Mouse (Mus musculus) urinary bladder, postnatal 25 days (tissue): Measurements from ENCODE around the gene Olfr586.

Experiments used
- DNase-seq: peaks from one replicate; pipeline ENCODE4 v3.0.0; 2022; ENCODE audit warnings: low spot score

The Olfr586 gene

DNA sequence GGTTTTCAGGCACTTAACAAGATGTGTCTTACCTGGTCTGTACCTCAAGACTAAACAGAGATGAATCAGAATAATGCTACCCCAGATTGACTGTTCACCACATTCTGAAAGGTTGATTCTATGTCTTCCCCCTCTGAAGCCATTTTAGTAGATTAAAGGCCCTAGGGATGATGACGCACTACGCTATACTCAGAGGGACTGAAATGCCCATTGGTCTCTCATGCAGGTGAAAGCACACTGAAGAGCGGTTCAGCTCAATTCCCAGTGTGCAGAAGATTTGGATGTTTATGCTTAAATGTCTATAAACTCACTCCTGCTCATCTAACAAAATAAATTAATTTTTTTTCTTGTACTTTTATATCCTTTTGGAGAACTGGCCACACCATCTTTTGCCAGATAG is at the start of gene Olfr586:
Olfr586 (minus strand) TSS at position 101 of the 400 bp plus-strand sequence.
- DNase-seq: no peak

DNA sequence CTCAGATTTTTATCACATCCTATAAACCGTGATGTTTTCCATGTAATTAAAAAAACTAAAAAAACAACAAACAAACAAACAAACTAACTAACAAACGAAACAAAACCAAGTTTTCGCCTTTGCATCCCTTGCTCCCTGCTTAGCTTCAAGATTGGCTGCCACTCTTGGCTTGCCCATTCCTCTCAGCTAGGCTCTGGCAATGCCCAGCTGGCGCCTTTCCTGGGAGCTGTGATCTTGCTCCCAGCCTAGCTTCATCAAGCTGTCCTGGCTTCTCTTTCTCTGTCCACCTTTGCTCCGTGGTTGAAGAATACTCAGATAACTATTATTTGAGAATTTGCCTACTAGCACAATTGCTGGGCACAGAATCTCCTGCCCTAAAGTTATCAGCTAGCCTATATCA is 44.3 kb upstream of the Olfr586 start:
- DNase-seq: no peak

DNA sequence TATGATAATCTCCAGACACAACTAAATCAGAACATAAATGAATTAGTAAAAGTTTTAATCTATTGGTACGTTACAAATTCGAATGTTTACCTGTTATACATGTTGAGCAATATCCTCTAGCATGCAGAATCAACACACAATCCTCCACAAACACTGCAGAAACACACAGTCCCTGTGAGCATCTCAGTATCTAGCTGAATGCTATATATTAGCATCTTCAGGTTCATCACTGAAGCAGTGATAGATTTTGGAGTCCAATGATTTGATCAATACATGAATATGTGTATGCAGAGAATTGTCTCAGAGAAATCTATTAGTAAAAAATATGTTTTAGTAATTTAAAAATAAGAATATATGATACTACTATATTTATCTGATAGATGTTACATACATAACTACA is 30.8 kb upstream of the Olfr586 start, which contains the start of gene Olfr589:
Olfr589 (minus strand) TSS at position 101 of the 400 bp plus-strand sequence.
- DNase-seq: no peak

DNA sequence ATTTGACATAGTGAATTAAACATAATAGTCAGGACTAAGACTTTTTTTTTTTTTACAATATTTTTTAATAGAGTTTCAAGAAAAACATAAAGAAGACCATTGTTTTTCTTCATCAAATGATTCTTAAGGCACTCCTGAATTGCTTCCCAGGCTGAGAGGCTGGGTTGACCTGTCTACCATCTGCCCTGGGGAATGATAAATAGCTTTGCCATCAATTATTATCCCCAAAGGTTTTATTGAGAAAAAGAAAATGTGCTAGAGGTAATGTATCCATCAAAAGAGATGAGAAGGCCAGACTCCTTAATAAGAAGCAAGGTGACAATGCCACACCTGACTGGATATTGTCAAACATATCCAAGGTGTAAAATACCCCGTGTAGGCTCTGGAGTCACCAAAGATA is 15.1 kb upstream of the Olfr586 start, which contains the start of gene Olfr588-ps1:
Olfr588-ps1 (plus strand) TSS at position 301 of the 400 bp plus-strand sequence.
- no peak for DNase-seq

DNA sequence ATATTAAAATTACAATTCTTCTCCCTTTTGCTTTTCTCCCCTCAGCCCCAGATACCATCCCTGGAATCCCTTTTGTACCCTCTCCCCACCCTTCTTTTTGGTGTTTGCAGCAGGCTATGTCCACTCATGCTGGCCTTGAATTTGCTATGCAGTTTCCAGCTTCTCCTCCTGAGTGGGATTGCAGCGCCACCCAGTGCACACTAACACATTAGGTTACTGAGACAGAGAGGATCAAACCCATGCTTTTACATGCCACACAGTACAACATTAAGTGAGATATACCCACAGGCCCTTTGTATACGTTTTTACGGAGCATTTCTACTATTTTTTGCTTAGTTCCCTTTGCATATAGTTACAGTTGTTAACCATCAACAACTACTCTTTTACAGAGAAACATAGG is 6.0 kb downstream of the Olfr586 start:
- no peak for DNase-seq

DNA sequence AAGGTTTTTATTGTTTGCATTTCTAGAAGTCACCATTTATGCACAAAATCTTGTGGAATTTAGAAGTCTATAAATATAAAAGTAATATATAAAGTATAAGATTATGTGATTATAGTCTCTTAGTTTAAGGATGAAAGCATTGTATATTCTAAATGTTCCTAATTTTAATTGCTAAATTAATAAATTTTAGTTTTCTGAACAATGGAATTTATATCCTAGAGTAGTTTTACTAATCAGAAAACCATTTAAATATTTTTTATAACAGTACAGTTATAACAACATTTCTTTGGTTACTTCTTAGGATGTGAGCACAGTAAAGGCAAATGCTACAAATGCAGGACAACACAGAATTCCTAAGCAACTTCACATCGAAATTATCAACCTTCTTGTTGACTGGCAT is 28.0 kb downstream of the Olfr586 start, which contains the start of gene Olfr585:
Olfr585 (plus strand) TSS at position 301 of the 400 bp plus-strand sequence.
- DNase-seq: no peak

DNA sequence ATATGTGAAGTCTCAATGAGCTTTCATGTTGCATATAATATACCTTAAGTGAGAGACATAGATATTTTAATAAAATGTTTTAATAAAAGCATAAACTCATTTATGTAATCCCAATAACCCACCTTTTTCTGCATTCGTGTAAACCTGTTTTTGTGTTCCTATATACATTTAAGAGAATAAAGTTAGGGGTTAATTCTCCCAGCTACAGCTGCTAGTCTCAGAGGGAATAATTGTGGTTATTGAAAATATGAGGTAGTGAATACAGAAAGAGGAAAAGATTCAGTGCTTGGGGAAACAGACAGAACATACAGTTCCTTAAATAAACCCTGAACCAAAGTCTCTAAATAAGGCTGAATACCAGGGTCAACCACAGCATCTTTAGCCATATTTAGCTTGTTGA is 43.9 kb downstream of the Olfr586 start, which contains the start of gene Olfr584:
Olfr584 (plus strand) TSS at position 301 of the 400 bp plus-strand sequence.
- no peak for DNase-seq
